Mouse (Mus musculus): ENCODE results near the gene Rnf40.

Rnf40 gene

GRCm38 (mm10) chr7:127588011-127588871 lies at the start of gene Rnf40, which contains the start of gene Ccdc189:
Gene Rnf40 (plus strand): TSS chr7:127588767.
Gene Ccdc189 (minus strand): TSS chr7:127588595.
- peak; percentile 92 for DNase-seq

- DNase-seq: no peak
These were observed 46.9 kb upstream of the Rnf40 start for GRCm38 (mm10) chr7:127541671-127542070.

- DNase-seq: no peak
These were observed 39.3 kb upstream of the Rnf40 start for GRCm38 (mm10) chr7:127549116-127549835.

GRCm38 (mm10) chr7:127551558-127551957 lies 37.0 kb upstream of the Rnf40 start:
- no peak for DNase-seq

- DNase-seq: no peak
These were observed 28.0 kb upstream of the Rnf40 start for GRCm38 (mm10) chr7:127560580-127560979.

GRCm38 (mm10) chr7:127561340-127561858 lies 27.2 kb upstream of the Rnf40 start, which contains the start of gene Tmem265:
Gene Tmem265 (plus strand): TSS chr7:127561390.
- no peak for DNase-seq

GRCm38 (mm10) chr7:127564381-127565150 lies 24.0 kb upstream of the Rnf40 start:
- no peak for DNase-seq

- DNase-seq: peak; percentile 90
These were observed 15.6 kb upstream of the Rnf40 start, which contains the start of gene Phkg2 for GRCm38 (mm10) chr7:127572895-127573471. Gene Phkg2 (plus strand): TSS chr7:127573340.

- DNase-seq: no peak
These were observed 15.0 kb upstream of the Rnf40 start for GRCm38 (mm10) chr7:127573503-127574008.

- DNase-seq: no peak
These were observed 14.5 kb upstream of the Rnf40 start for GRCm38 (mm10) chr7:127574115-127574514.

GRCm38 (mm10) chr7:127583260-127583659 lies 5.3 kb upstream of the Rnf40 start:
- no peak for DNase-seq

GRCm38 (mm10) chr7:127585031-127585430 lies 3.5 kb upstream of the Rnf40 start:
- no peak for DNase-seq

GRCm38 (mm10) chr7:127586149-127586548 lies 2.4 kb upstream of the Rnf40 start:
- no peak for DNase-seq

- no peak for DNase-seq
These were observed 1.4 kb upstream of the Rnf40 start for GRCm38 (mm10) chr7:127587196-127587595.

GRCm38 (mm10) chr7:127588901-127589300 lies 334 bp downstream of the Rnf40 start:
- no peak for DNase-seq

GRCm38 (mm10) chr7:127589637-127590036 lies 1.1 kb downstream of the Rnf40 start:
- DNase-seq: no peak

GRCm38 (mm10) chr7:127591108-127591507 lies 2.5 kb downstream of the Rnf40 start:
- DNase-seq: no peak

GRCm38 (mm10) chr7:127592575-127592974 lies 4.0 kb downstream of the Rnf40 start:
- no peak for DNase-seq

GRCm38 (mm10) chr7:127596747-127597146 lies 8.2 kb downstream of the Rnf40 start:
- no peak for DNase-seq

GRCm38 (mm10) chr7:127600612-127601011 lies 12.0 kb downstream of the Rnf40 start:
- no peak for DNase-seq

GRCm38 (mm10) chr7:127601735-127602134 lies 13.2 kb downstream of the Rnf40 start:
- no peak for DNase-seq

- no peak for DNase-seq
These were observed 14.3 kb downstream of the Rnf40 start for GRCm38 (mm10) chr7:127602903-127603302.

Measured in right cerebral cortex, postnatal 25 days (tissue).